Mouse (Mus musculus): ENCODE results near the gene Tcap.

GRCm38 (mm10) chr11:98426592-98426991 is 43.0 kb downstream of the Tcap start:
- TF ChIP-seq CTCF (IDR thresholded peaks at IDR 0.05; ENCODE audit: low read depth, low read length) (no peak), POLR2A (IDR thresholded peaks at IDR 0.05; ENCODE audit: extremely low read depth, insufficient read depth, low read length) (no peak)
